Comparison of ENCODE assay signal across 9 mouse cellular contexts in genomic region chr5:115977266-115977665, GRCm38 (mm10). TPM values are rescaled to one million over a fixed set of nuclear protein-coding genes. Genes with fewer than 3 reads are reported as not detected.
DNase-seq lines count a peak whose midpoint lies in the region; ATAC-seq and TF ChIP-seq lines count a peak whose summit lies in the region.
"Had no signal": no experiment of that assay in that cellular context is flagged by ENCODE, and none has a peak within 500 bp of the region (broad histone marks: within the 10 kb centered on the region; RNA-seq: fewer than 3 reads in every experiment).

No protein-coding gene starts in this region.

- H3K27me3 ChIP-seq in heart, adult 2 months (ENCODE audit: control insufficient read depth, insufficient read depth, low read length), result no peaks in the 10 kb centered on the region
- no peaks in the 10 kb centered on the region for H3K27me3 ChIP-seq in midbrain, embryonic 12.5 days
- no peaks in the 10 kb centered on the region for H3K27me3 ChIP-seq in midbrain, embryonic 15.5 days (replicated peaks)
- H3K27me3 ChIP-seq in liver, embryonic 15.5 days, result no peaks in the 10 kb centered on the region
- H3K27me3 ChIP-seq in stomach, postnatal 0 days (ENCODE audit: control insufficient read depth, insufficient read depth, low read length), result no peaks in the 10 kb centered on the region
- H3K27me3 ChIP-seq: neural tube, embryonic 12.5 days had no signal

- TF ChIP-seq CTCF in heart, adult 2 months (IDR thresholded peaks at IDR 0.05), result no peak
- no peak for TF ChIP-seq CTCF in stomach, postnatal 0 days (IDR thresholded peaks at IDR 0.05; ENCODE audit: low read depth)

- H3K4me3 ChIP-seq in heart, adult 2 months, result no peak overlapping the region; the same call in 1 of the 2 replicates
- H3K4me3 ChIP-seq in midbrain, embryonic 12.5 days, result no peak overlapping the region
- H3K4me3 ChIP-seq in midbrain, embryonic 15.5 days, result no peak overlapping the region
- H3K4me3 ChIP-seq in liver, embryonic 15.5 days (replicated peaks), result no peak overlapping the region
- no peak overlapping the region for H3K4me3 ChIP-seq in stomach, postnatal 0 days (ENCODE audit: low read depth, low read length)
- H3K4me3 ChIP-seq: neural tube, embryonic 12.5 days had no signal

- peaks cover 12% of the 10 kb centered on the region for H3K4me1 ChIP-seq in heart, adult 2 months (ENCODE audit: control insufficient read depth, insufficient read depth, low read length)
- H3K4me1 ChIP-seq in midbrain, embryonic 12.5 days, result no peaks in the 10 kb centered on the region
- H3K4me1 ChIP-seq in midbrain, embryonic 15.5 days, result peaks cover 9% of the 10 kb centered on the region
- peaks cover 12% of the 10 kb centered on the region for H3K4me1 ChIP-seq in liver, embryonic 15.5 days (replicated peaks)
- H3K4me1 ChIP-seq in stomach, postnatal 0 days (replicated peaks; ENCODE audit: control insufficient read depth, insufficient read depth), result 0 out of 2 replicates have a peak, but pooled peaks cover 3% of the 10 kb centered on the region
- H3K4me1 ChIP-seq: neural tube, embryonic 12.5 days had no signal

- no peaks in the 10 kb centered on the region for H3K79me2 ChIP-seq in heart, adult 2 months (replicated peaks; ENCODE audit: control insufficient read depth, insufficient read depth, low read length)

- no peak for TF ChIP-seq POLR2A in heart, adult 2 months (IDR thresholded peaks at IDR 0.05; ENCODE audit: insufficient read depth, low read depth, low read length)

- no peak overlapping the region for H3K4me2 ChIP-seq in midbrain, embryonic 12.5 days (replicated peaks)
- no peak overlapping the region for H3K4me2 ChIP-seq in midbrain, embryonic 15.5 days
- H3K4me2 ChIP-seq in liver, embryonic 15.5 days, result peak overlapping the region; percentile 8; the same call in 1 of the 2 replicates
- peak overlapping the region; percentile 23 for H3K4me2 ChIP-seq in stomach, postnatal 0 days (replicated peaks; ENCODE audit: low read depth)
- H3K4me2 ChIP-seq: neural tube, embryonic 12.5 days had no signal

- H3K9ac ChIP-seq in heart, adult 2 months (ENCODE audit: low read depth, low read length), result no peak overlapping the region
- no peak overlapping the region for H3K9ac ChIP-seq in midbrain, embryonic 12.5 days (replicated peaks)
- H3K9ac ChIP-seq in midbrain, embryonic 15.5 days, result no peak overlapping the region
- no peak overlapping the region for H3K9ac ChIP-seq in liver, embryonic 15.5 days
- H3K9ac ChIP-seq in stomach, postnatal 0 days (ENCODE audit: low read length), result no peak overlapping the region
- H3K9ac ChIP-seq: neural tube, embryonic 12.5 days had no signal

- peak overlapping the region; percentile 74 for H3K27ac ChIP-seq in heart, adult 2 months
- H3K27ac ChIP-seq in midbrain, embryonic 12.5 days (replicated peaks), result 0 out of 2 replicates have a peak overlapping the region, but pooled peaks have one; percentile 5
- no peak overlapping the region; the same call in 1 of the 2 replicates for H3K27ac ChIP-seq in midbrain, embryonic 15.5 days
- peak overlapping the region; percentile 66 for H3K27ac ChIP-seq in liver, embryonic 15.5 days (replicated peaks)
- H3K27ac ChIP-seq in stomach, postnatal 0 days (replicated peaks), result peak overlapping the region; percentile 70
- H3K27ac ChIP-seq: neural tube, embryonic 12.5 days had no signal

- H3K9me3 ChIP-seq in midbrain, embryonic 12.5 days, result no peaks in the 10 kb centered on the region
- H3K9me3 ChIP-seq in midbrain, embryonic 15.5 days, result no peaks in the 10 kb centered on the region
- H3K9me3 ChIP-seq in liver, embryonic 15.5 days (replicated peaks), result no peaks in the 10 kb centered on the region
- no peaks in the 10 kb centered on the region for H3K9me3 ChIP-seq in stomach, postnatal 0 days (ENCODE audit: control insufficient read depth, low read length)
- H3K9me3 ChIP-seq: neural tube, embryonic 12.5 days had no signal

- H3K36me3 ChIP-seq in heart, adult 2 months (ENCODE audit: control insufficient read depth, insufficient read depth, low read length), result no peaks in the 10 kb centered on the region
- peaks cover 60% of the 10 kb centered on the region for H3K36me3 ChIP-seq in midbrain, embryonic 12.5 days
- no peaks in the 10 kb centered on the region; the same call in 1 of the 2 replicates for H3K36me3 ChIP-seq in midbrain, embryonic 15.5 days (replicated peaks)
- peaks cover 98% of the 10 kb centered on the region for H3K36me3 ChIP-seq in liver, embryonic 15.5 days (replicated peaks)
- peaks cover 3% of the 10 kb centered on the region; the same call in 1 of the 2 replicates for H3K36me3 ChIP-seq in stomach, postnatal 0 days (ENCODE audit: control insufficient read depth, insufficient read depth, low read length)

- intact Hi-C loops in heart, adult 2 months (cut with DNase I), result loop anchor here (2.0 kb wide), 1 partner anchor 48 kb away; the partner anchor contains the start of gene Prkab1

- WGBS in heart, adult 2 months, result 34% methylated on average over 10 of the region's 10 CpGs
- WGBS in midbrain, embryonic 12.5 days, result 81% methylated on average over 10 of the region's 10 CpGs
- 73% methylated on average over 10 of the region's 10 CpGs for WGBS in midbrain, embryonic 15.5 days
- 56% methylated on average over 10 of the region's 10 CpGs for WGBS in liver, embryonic 15.5 days (ENCODE audit: insufficient replicate concordance)
- WGBS in stomach, postnatal 0 days, result 34% methylated on average over 10 of the region's 10 CpGs

- no peak for DNase-seq in heart, adult 2 months
- DNase-seq in heart, adult 8-10 months (ENCODE audit: low spot score), result no peak
- no peak for DNase-seq in stomach, postnatal 0 days (ENCODE audit: low spot score)
- no peak for DNase-seq in ovary, postnatal 10 days (ENCODE audit: low spot score)

- no peak for ATAC-seq in midbrain, embryonic 12.5 days (ENCODE audit: low FRiP score, low read depth)
- no peak for ATAC-seq in midbrain, embryonic 15.5 days (replicated peaks)
- ATAC-seq in liver, embryonic 15.5 days (ENCODE audit: insufficient read depth), result peak; percentile 33; the same call in 1 of the 2 replicates
- peak; percentile 29; the same call in 1 of the 2 replicates for ATAC-seq in stomach, postnatal 0 days (ENCODE audit: low FRiP score, low TSS enrichment)
- ATAC-seq in inflammation-experienced regulatory T-cells, adult 6 months, result no peak

- no peak for TF ChIP-seq EP300 in heart, adult 2 months (IDR thresholded peaks at IDR 0.05; ENCODE audit: insufficient read depth, low read depth, low read length)
- TF ChIP-seq EP300 in stomach, postnatal 0 days (optimal IDR thresholded peaks at IDR 0.05), result no peak

RNA-seq across cellular contexts. Expression of gene Prkab1, which starts 47.0 kb away (rescaled TPM):
- 10 to 100 TPM; 50.6 to 55.5 TPM for total RNA-seq in heart, adult 2 months (2021)
- polyA plus RNA-seq in heart, adult 2 months (2012; rRNA removed), result 64.8 and 69.7 TPM in 2 replicates
- 10 to 100 TPM; 43.4 to 62.6 (median 47.1) TPM for total RNA-seq in heart, adult 8-10 months (2022)
- 58.6 and 63.0 TPM in 2 replicates for polyA plus RNA-seq in midbrain, embryonic 12.5 days (2016; fragmentation: Nextera tagmentation; extraction: Ambion mirVana)
- 59.0 and 59.8 TPM in 2 replicates for polyA plus RNA-seq in midbrain, embryonic 15.5 days (2015; fragmentation: Nextera tagmentation; extraction: Ambion mirVana)
- 89.4 and 101 TPM in 2 replicates for polyA plus RNA-seq in liver, embryonic 15.5 days (2015; fragmentation: Nextera tagmentation; extraction: Ambion mirVana)
- 56.6 and 65.0 TPM in 2 replicates for polyA plus RNA-seq in stomach, postnatal 0 days (2015; fragmentation: Nextera tagmentation; extraction: Ambion mirVana)
- 10 to 100 TPM; 41.7 to 44.3 (median 43.6) TPM for polyA plus RNA-seq in inflammation-experienced regulatory T-cells, adult 6 months (2017; shearing (Covaris generic))

Comparison
In these comparisons a context has a peak if more than half of its experiments do, and no peak if none do; other contexts are left out.
1. ATAC-seq: peak in liver, embryonic 15.5 days (single experiment) and stomach, postnatal 0 days (single experiment); none in midbrain, embryonic 12.5 days (single experiment), midbrain, embryonic 15.5 days (single experiment) and inflammation-experienced regulatory T-cells, adult 6 months (single experiment).
2. H3K4me2 ChIP-seq: peak in liver, embryonic 15.5 days (single experiment) and stomach, postnatal 0 days (single experiment); none in midbrain, embryonic 12.5 days (single experiment) and midbrain, embryonic 15.5 days (single experiment).